Mouse (Mus musculus) embryonic fibroblast, embryonic 13.5 days (primary cell): ENCODE results near the gene Cpeb4.

ENCODE experiments used
- CTCF ChIP-seq: IDR thresholded peaks from 2 replicates; pipeline ENCODE4 v1.5.1; 2011; ENCODE audit warnings: mild to moderate bottlenecking, control low read depth, low read length, moderate library complexity, borderline replicate concordance; ENCODE audit not compliant: insufficient read depth
- POLR2A ChIP-seq: IDR thresholded peaks from 2 replicates; pipeline ENCODE4 v1.6.1; 2011; ENCODE audit warnings: low read depth, mild to moderate bottlenecking, control low read depth, low read length, moderate library complexity

DNA sequence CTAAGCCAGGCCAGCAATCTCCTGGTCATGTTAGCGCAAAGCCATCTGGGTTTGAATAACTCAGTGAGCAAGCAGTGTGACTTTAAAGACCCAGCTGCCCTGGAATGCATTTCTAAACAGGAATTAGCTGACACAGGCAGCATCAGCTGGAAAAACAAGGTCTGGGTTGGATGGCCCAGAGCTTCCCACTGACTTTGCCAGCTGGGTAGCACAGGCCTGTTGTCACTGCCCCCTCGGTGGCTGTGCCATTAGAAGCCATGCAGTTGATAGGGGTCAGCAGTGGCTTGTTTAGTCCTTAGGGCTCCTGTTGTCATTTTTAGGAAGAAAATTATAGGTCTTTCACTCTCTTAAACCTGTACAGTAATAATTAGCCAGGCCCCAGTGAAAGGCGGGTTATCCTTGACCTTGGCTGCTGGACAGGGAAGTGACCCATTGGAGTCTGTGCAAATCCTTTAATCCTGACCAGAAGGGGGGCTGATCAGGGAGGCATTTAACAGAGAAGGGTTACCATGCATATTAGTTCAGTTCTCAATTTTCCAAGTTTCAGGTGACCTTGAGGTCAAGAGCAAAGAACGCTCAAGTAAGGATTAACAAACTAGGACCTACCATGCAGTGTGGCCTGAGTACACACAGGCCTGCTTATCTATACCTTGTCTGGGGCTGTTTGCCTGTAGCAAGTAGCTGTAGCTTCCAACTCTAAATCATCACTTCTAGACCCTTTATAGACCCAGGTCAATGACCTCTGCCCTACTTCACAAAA lies 43.8 kb upstream of the Cpeb4 start:
- TF ChIP-seq POLR2A = no peak
- TF ChIP-seq CTCF = no peak
